Mouse (Mus musculus): ENCODE data around the gene Fam53b. TPM values are rescaled to one million over a fixed set of nuclear protein-coding genes. Genes with fewer than 3 reads are reported as not detected.

The Fam53b gene
- polyA plus RNA-seq, 1 experiment, result 51.4 TPM

- peaks cover 4% of the 10 kb centered on the region; the same call in 1 of the 2 replicates for H3K4me1 ChIP-seq (ENCODE audit: control insufficient read depth, insufficient read depth, low read length)
- H3K4me3 ChIP-seq (replicated peaks; ENCODE audit: control insufficient read depth, low read depth, low read length), result no peak overlapping the region
- H3K27ac ChIP-seq (ENCODE audit: control insufficient read depth, insufficient read depth, low read depth, low read length, poor library complexity), result no peak overlapping the region
- TF ChIP-seq POLR2A (IDR thresholded peaks at IDR 0.05; ENCODE audit: borderline replicate concordance, control insufficient read depth, low read depth, low read length), result no peak
- TF ChIP-seq CTCF (IDR thresholded peaks at IDR 0.05; ENCODE audit: control insufficient read depth, insufficient read depth, low read length), result no peak
- 88% methylated on average over 5 of the region's 5 CpGs for WGBS
These were observed 54.8 kb downstream of the Fam53b start for GRCm38 (mm10) chr7:132758875-132759274.

GRCm38 (mm10) chr7:132756325-132756724, 57.4 kb downstream of the Fam53b start:
- WGBS, result 92% methylated on average over 5 of the region's 5 CpGs
- Histone ChIP-seq H3K27ac (ENCODE audit: control insufficient read depth, insufficient read depth, low read depth, low read length, poor library complexity) (no peak overlapping the region), H3K4me1 (ENCODE audit: control insufficient read depth, insufficient read depth, low read length) (peaks cover 6% of the 10 kb centered on the region; the same call in 1 of the 2 replicates), H3K4me3 (replicated peaks; ENCODE audit: control insufficient read depth, low read depth, low read length) (no peak overlapping the region)
- no peak for TF ChIP-seq CTCF (IDR thresholded peaks at IDR 0.05; ENCODE audit: control insufficient read depth, insufficient read depth, low read length)
- TF ChIP-seq POLR2A (IDR thresholded peaks at IDR 0.05; ENCODE audit: borderline replicate concordance, control insufficient read depth, low read depth, low read length), result no peak

GRCm38 (mm10) chr7:132754389-132754750, 59.3 kb downstream of the Fam53b start:
- H3K27ac ChIP-seq (ENCODE audit: control insufficient read depth, insufficient read depth, low read depth, low read length, poor library complexity), result no peak overlapping the region; the same call in 1 of the 2 replicates
- no peak overlapping the region for H3K4me3 ChIP-seq (replicated peaks; ENCODE audit: control insufficient read depth, low read depth, low read length)
- H3K4me1 ChIP-seq (ENCODE audit: control insufficient read depth, insufficient read depth, low read length), result peaks cover 6% of the 10 kb centered on the region; the same call in 1 of the 2 replicates
- TF ChIP-seq CTCF (IDR thresholded peaks at IDR 0.05; ENCODE audit: control insufficient read depth, insufficient read depth, low read length), result no peak
- WGBS, result 72% methylated on average over 3 of the region's 3 CpGs

- H3K27ac ChIP-seq (ENCODE audit: control insufficient read depth, insufficient read depth, low read depth, low read length, poor library complexity), result no peak overlapping the region; the same call in 1 of the 2 replicates
- 74% methylated on average over 4 of the region's 4 CpGs for WGBS
- no peak overlapping the region for H3K4me3 ChIP-seq (replicated peaks; ENCODE audit: control insufficient read depth, low read depth, low read length)
- H3K4me1 ChIP-seq (ENCODE audit: control insufficient read depth, insufficient read depth, low read length), result peaks cover 6% of the 10 kb centered on the region; the same call in 1 of the 2 replicates
- no peak for TF ChIP-seq CTCF (IDR thresholded peaks at IDR 0.05; ENCODE audit: control insufficient read depth, insufficient read depth, low read length)
- TF ChIP-seq POLR2A (IDR thresholded peaks at IDR 0.05; ENCODE audit: borderline replicate concordance, control insufficient read depth, low read depth, low read length), result no peak
These were observed 59.9 kb downstream of the Fam53b start for GRCm38 (mm10) chr7:132753518-132754388.

GRCm38 (mm10) chr7:132751716-132752115, 62.0 kb downstream of the Fam53b start:
- no peak for TF ChIP-seq POLR2A (IDR thresholded peaks at IDR 0.05; ENCODE audit: borderline replicate concordance, control insufficient read depth, low read depth, low read length)
- peaks cover 6% of the 10 kb centered on the region; the same call in 1 of the 2 replicates for H3K4me1 ChIP-seq (ENCODE audit: control insufficient read depth, insufficient read depth, low read length)
- 93% methylated on average over 2 of the region's 2 CpGs for WGBS
- H3K27ac ChIP-seq (ENCODE audit: control insufficient read depth, insufficient read depth, low read depth, low read length, poor library complexity), result no peak overlapping the region
- H3K4me3 ChIP-seq (replicated peaks; ENCODE audit: control insufficient read depth, low read depth, low read length), result no peak overlapping the region

- TF ChIP-seq CTCF (IDR thresholded peaks at IDR 0.05; ENCODE audit: control insufficient read depth, insufficient read depth, low read length), result no peak
- TF ChIP-seq POLR2A (IDR thresholded peaks at IDR 0.05; ENCODE audit: borderline replicate concordance, control insufficient read depth, low read depth, low read length), result no peak
- WGBS, result 94% methylated on average over 11 of the region's 11 CpGs
- 0 out of 2 replicates have a peak, but pooled peaks cover 3% of the 10 kb centered on the region for H3K4me1 ChIP-seq (ENCODE audit: control insufficient read depth, insufficient read depth, low read length)
These were observed 64.2 kb downstream of the Fam53b start for GRCm38 (mm10) chr7:132749504-132749903.

GRCm38 (mm10) chr7:132748076-132748769, 65.5 kb downstream of the Fam53b start:
- no peak overlapping the region for H3K4me3 ChIP-seq (replicated peaks; ENCODE audit: control insufficient read depth, low read depth, low read length)
- TF ChIP-seq CTCF (IDR thresholded peaks at IDR 0.05; ENCODE audit: control insufficient read depth, insufficient read depth, low read length) (no peak), POLR2A (IDR thresholded peaks at IDR 0.05; ENCODE audit: borderline replicate concordance, control insufficient read depth, low read depth, low read length) (no peak)
- 87% methylated on average over 3 of the region's 3 CpGs for WGBS
- no peak overlapping the region for H3K27ac ChIP-seq (ENCODE audit: control insufficient read depth, insufficient read depth, low read depth, low read length, poor library complexity)
- H3K4me1 ChIP-seq (ENCODE audit: control insufficient read depth, insufficient read depth, low read length), result no peaks in the 10 kb centered on the region

More at GRCm38 (mm10) chr7:132749504-132749903, 64.2 kb downstream of the Fam53b start:
- H3K4me3 ChIP-seq (replicated peaks; ENCODE audit: control insufficient read depth, low read depth, low read length), result no peak overlapping the region
- H3K27ac ChIP-seq (ENCODE audit: control insufficient read depth, insufficient read depth, low read depth, low read length, poor library complexity), result no peak overlapping the region

GRCm38 (mm10) chr7:132747096-132747495, 66.6 kb downstream of the Fam53b start:
- H3K4me3 ChIP-seq (replicated peaks; ENCODE audit: control insufficient read depth, low read depth, low read length), result no peak overlapping the region
- no peaks in the 10 kb centered on the region for H3K4me1 ChIP-seq (ENCODE audit: control insufficient read depth, insufficient read depth, low read length)
- WGBS, result 81% methylated on average over 6 of the region's 6 CpGs
- TF ChIP-seq POLR2A (IDR thresholded peaks at IDR 0.05; ENCODE audit: borderline replicate concordance, control insufficient read depth, low read depth, low read length), result no peak
- no peak for TF ChIP-seq CTCF (IDR thresholded peaks at IDR 0.05; ENCODE audit: control insufficient read depth, insufficient read depth, low read length)
- H3K27ac ChIP-seq (ENCODE audit: control insufficient read depth, insufficient read depth, low read depth, low read length, poor library complexity), result no peak overlapping the region
